Mouse (Mus musculus) forelimb bud, embryonic 11.5 days (tissue): ENCODE data around the gene Myzap.
"Not testable (repeated sequence)": the region's sequence is repeated elsewhere in the genome, so short reads cannot be mapped to it uniquely, and the experiment has no call there.

ENCODE experiments used
- DNase-seq: peaks from one replicate; pipeline ENCODE4 v3.0.0-alpha.2; 2012; ENCODE audit warnings: low read depth, low spot score

Myzap gene

DNA sequence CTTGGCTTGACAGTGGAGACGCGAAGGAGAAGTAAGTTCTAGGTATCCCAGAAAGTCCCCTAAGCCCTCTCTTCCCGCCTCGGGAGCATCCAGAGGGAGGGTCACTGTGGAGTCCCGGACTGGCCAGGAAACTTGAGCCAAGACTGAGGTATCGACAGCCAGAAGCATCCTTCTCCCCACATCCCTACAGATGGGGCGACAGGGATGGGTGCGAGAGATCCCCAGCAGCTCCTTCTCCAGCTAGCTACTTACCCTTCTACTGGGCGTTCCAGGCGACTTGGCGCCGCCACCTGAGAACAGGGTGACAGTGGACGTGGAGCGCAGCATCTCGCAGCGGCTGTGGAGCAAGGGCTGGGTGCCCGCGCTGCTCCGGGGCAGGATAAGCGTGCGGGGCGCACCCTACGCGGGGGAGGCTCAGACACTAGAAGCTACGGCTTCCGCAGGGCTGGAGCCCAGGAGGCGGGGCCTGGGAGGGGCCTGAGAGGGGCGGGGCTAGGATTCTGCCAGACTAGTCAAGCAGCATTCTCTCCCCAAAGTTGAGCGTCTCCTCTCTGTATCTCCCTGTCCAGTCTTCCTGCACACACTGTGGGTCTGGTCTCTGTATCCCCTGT is at the start of gene Myzap:
Gene Myzap (minus strand): TSS at position 423 of the 611 bp plus-strand sequence.
- peak; percentile 42 for DNase-seq

DNA sequence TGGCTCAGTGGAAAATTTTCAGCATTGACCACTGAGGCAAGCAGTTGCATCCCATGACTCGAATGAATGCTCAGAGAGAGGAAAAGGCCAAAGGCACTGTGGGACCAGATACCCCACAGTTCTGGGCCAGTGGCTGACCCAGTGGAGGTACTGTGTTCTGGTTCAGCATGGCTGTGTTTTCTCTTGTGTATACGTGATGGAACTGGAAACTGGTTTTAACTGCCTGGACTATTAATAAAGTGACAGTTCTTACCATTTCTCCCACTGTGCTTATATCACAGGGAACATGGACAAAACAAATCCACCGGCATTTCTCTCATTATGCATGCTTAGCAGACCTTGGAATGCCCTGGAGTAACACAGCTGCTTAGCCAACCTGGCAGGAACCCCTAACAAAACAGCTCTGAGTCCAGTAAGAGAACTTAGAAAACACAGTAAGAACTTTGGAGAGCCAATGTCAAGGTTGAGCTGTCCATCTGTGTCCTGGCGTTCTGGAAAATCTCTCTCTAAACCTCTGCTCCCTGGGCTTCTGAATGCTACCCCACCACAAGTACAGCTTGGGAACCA is 48.3 kb upstream of the Myzap start:
- no peak for DNase-seq

DNA sequence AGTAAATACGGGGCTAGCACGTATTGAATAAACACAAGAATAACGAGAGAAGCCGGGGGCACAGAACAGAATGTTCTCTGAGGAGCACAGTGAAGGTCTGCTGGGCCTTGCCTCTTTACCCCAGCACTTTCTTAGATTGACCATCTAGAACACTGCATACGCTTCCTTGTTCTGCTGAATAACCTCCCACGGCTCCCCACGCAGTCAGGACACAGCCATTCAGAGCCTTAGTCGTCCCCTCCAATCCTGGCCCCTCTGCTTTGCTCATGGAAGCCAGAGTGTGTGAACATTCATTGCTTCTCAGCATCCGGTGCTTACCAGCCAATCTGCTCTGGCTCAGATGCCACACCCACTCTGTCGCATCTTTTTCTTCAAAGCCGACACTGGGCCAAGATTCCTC is 46.0 kb upstream of the Myzap start:
- DNase-seq: no peak

DNA sequence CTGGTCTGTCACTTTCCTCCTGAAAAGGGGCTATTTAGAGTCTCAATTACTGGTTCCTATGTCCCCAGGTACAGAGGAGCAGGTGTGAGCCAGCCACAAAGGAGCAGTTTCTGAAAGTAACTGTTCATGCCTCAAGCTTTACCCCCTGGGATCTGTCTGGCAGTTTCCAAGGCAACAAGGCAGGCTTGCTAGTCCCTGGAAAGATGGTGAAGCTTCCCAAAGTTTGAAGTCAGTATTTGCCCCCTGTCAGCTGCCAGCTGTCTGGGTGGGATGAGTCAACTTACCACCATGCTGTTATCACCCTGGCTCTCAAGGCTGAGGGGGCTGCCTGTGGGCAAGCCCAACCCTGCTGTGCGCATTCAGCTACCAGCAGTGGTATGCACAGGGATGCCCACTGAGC is 44.7 kb upstream of the Myzap start:
- DNase-seq: no peak

DNA sequence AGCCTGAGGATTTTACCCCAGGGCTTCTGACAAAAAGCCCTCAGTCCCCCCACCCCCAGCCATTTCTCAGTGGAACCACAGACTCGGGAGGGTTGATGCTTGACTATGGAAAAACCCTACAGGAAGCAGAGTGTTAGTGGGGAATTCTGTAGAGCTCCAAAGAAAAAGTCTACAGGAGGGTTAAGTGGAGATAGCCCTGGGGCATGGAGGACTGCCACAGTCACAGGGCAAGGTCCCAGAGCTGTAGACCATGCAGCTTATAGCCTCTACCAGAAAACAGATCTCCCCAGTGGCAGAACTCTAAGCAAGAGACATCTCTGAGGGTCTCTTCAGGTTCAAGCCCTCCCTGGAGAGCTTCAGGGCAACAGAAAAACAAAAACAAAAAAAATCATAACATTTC is 43.5 kb upstream of the Myzap start:
- no peak for DNase-seq

DNA sequence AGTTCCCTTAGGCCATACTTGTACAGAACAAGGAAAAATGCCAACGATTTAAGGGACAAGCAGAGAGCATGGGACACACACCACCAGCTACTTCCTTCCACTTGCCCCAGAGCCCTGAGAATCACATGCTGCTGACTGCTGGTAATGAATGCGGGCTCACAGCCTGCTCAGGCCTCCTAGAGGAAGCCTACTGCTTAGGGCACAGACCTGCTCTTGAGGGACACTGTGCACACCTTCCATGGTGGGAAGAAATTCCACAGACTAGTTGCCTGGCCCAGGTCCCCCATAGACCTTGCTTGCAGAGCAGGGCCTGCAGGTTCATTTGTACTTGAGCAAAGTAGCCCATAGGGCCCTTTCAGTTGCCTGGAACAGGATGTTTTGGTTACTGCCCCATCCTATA is 42.8 kb upstream of the Myzap start:
- no peak for DNase-seq

DNA sequence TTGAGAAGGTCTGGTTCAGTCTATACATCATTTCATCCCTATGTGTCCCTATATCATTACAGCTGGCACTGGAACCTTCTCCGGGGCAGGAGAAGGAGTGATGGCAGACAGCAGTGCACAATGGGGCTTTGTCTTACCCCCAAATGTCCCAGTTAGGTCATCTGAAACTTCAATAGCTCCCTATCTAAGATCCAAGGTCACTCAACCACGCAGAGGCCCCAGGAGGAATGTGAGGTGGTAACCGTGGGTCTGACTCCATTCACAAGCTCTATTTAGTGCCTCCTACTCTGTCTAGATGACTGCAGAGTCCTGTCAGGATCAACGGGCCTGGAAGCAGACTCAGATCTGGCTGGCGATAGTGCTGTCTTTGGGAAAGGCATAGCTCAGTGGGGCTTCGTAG is 36.8 kb upstream of the Myzap start:
- DNase-seq: no peak

DNA sequence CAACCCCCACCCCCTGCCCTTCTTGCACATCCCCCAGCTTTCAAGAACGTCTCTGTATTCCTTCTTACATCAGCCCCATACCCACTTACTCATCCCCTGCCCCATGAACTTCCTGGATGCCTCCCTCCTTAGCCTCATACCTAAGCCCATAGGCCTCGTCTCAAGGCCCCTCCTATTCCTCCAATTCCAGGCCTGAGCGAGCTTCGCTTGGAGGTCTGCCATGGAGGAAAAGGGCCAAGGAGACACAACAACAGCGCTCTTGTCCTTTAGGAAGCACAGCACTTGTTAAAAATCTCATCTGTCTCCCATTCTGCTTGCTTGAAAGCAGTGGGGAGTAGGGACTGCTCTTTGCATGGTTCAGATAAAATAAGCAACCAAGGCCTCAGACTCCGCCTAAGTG is 36.1 kb upstream of the Myzap start:
- DNase-seq: no peak

DNA sequence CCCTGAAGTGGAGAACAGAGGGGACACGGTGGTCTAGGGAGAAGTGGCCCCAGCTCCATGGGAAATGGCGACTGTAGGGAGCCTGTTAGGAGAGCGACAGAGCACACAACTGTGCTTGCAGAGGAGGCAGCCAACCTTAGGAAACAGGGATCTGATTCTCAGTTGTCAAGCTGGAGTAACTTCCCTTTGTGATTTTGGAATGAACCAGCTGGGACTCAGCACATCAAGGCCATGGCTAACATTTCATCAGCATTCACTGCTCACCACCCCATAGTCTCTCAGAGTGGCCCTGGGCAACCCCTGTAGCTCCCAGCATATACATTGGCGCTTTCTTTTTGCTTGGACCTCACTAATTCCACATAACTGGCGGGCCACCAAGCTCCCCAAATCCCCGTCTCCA is 33.8 kb upstream of the Myzap start:
- no peak for DNase-seq

DNA sequence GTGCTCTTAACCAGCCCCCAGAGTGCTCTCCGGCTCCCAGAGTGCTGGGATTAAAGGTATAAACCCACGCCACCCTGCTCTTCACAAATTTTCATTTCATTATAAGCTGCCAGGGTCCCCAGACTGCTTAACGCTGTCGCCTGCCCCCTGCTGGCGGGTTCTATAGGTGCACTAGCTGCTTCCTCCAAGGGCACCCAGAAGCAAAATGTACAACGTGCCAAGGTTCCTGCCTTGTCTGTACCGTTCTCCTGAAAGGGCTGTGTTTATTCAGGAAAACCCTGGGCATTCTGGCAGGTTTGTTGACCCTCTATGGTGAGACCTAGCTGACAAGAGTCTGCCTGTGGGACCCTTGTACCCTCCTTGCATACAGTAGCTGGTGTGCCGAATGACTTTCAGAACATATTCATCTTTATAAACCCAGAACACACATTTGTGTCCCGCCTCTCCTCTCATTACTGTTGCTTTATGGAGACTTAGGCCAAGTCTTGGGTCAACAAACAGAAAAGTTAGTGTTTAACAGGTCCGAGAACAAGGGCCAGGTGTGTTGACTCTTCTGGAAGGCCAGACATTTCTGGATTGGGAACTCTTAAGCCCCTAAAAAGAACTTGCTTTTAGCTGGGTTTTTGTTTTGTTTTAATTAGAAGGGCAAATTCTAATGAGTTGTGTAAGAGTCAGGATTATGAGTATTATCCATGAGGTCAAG is 32.8 kb upstream of the Myzap start:
- peak; percentile 49 for DNase-seq

DNA sequence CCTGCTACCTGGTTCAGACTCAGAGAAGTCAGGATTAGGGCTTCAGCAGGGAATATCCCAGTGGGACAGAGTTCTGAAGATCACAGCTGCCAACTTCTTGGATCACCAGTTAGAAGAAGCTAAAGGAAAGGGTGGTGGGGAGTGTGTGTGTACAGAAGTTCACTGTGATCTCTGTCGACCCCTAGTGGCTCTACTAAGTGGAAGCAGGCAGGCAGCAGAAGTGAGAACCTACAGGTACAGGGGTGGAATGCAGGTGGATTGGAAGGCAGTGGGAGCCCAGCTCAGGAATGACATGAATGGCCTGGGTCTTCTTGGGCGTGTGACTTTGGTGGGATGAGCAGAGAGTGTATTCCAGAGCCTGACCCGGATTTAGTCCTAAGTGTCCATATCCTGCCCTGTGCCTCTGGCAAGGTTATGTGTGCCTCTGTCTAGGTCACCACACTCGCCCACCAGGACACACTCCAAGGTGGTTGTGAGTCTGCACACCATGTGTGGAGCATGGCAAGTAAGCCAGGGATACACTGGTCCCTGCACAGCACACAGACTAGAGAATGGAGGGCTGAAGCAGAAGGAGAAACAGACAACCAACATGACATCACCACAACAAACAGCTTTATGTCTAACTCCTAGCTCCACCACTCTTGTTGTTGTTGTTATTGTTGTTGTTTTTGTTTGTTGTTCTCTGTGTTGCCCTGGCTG is 31.9 kb upstream of the Myzap start:
- DNase-seq: peak; percentile 68

DNA sequence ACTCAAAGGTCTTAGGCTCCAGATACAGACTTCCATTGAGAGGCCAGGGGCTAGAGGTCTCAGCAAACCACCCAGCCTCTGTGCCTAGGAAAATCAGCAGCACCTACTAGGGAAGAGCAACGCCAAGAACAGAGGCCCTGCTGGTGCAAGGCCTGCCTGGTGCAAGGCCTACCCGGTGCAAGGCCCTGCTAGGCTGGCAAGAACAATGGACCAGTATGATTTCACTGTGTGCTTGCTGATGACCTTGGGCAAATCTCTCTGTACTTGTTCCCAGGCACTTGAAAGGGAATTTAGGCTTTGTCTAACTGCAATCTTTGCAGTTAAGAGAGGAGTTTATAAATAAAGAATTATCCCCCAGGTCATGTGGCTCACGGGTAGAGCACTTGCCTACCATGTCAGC is 30.4 kb upstream of the Myzap start:
- DNase-seq: no peak

DNA sequence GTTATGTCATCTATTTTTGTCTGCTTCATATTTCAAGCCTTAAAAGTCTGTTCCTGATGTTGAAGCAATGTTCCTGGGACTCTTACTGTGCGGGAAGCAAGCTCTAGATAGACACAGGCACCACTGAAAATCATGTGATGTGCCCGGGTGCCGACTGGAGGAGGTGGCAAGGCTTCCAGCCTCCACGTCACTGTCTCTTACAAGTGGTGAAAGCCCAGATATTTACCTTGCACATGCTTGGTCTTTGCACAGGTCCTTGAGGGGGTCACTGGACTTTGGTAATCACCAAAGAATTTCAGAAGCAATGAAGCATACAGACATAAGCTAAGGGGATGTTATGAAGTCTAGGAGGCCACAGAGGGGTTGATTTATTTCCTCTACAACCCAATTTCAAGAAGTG is 29.8 kb upstream of the Myzap start:
- DNase-seq: no peak

DNA sequence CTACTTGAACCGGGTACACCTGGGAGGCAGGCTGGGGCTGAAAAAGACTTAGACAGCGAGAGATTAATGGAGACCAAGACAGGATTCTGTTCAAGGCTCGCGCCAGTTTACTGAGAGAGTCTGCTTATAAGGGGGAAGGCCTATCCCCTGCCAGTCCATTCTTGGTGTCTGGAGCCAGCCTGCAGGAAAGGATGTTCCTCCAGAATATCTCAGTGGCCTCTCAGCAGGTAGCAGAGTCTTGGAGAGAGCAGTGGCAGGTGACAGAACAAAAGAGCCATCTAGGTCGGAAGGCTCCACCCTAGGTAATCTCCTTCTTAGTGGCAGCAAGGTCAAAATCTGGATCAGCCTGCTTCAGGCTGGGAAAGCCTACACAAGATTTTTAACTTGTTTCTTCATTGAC is 28.0 kb upstream of the Myzap start:
- not testable (repeated sequence) for DNase-seq

DNA sequence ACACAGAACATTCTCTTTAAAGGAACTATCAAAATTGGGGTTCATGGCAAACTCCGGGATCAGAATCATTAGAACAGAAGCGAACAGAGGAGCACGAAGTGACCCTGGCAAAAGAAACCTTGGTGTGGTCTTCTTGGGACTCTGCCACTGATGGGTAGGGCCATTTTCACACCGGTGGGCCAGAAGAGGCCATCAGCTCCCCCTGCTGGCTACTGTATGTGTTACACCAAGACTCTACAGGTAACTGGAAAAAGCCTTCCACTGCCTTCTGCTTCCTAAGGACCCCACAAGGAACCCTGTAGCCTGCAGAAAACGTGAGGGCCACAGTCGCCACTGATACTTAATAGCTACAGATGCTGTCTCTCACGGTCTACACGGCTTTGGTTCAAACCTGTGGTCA is 25.2 kb upstream of the Myzap start:
- peak; percentile 52 for DNase-seq

DNA sequence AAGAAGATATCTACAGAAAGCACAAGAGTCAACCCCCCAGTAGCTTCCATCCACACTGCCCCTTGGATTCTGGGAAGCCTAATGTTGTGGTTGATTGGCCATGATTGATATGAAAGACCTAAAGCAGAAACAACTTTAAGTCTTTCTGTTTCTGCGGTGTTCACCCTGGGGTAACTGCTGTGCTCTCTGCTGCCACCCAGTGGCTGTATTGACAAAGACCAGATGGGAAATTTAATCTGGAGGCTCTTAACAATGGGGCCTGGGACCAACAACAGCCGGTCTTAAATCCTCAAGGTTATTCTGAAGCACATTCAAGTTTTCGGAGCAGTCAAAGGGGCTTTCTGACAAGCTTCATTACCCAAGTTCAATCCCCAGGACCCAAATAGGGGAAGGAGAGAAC is 24.0 kb upstream of the Myzap start:
- DNase-seq: peak; percentile 88

DNA sequence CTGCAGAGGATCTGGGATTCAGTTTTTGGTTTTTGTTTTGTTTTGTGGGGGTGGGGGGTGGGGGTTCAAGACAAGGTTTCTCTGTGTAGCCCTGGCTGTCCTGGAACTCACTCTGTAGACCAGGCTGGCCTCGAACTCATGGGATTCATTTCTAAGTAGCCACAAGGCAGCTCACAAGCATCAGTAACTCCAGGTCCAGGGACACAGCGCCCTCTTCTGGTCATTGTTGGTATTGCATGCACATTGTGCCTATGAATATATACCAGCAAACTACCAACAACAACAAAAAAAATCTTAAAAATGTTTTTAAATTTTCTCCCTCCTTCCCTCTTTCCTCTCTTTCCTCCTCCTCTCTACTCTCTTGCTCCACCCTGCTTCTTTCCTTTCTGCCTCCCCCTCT is 22.5 kb upstream of the Myzap start:
- DNase-seq: peak; percentile 53

DNA sequence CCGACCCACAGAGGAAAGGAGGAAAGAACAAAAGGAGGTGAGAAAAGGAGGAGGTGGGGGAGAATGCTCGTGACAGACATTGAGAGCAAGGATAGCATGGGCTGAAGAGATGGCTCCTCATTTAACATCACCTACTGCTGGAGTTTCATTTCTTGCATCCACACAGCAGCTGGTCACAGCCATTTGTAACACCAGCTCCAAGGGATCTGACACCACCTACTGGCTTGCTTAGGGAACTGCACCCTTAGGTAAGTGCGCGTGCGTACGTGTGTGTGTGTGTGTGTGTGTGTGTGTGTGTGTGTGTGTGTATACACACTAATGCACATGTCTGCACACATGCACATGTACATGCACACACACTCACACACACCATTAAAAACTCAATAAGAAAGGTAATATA is 20.8 kb upstream of the Myzap start:
- no peak for DNase-seq

DNA sequence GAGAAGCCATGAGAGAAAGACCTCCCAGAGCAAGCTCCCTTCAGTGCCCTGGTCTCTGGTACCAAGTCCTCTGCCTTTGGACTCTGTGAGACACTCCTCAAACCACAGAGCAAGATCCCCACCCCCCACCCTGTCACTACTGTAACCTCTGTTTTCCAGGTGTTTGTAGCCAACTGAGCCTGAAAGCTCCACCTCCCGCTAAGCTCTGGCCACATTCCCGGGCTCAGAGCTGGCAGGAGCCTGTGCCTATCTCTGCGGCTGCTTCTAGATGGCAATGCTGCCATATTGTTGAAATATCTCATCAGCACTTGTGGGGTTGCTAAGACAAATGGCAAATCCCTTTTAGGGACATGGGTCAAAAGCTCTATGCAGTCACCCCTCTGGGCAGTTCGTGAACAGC is 19.7 kb upstream of the Myzap start:
- DNase-seq: no peak

DNA sequence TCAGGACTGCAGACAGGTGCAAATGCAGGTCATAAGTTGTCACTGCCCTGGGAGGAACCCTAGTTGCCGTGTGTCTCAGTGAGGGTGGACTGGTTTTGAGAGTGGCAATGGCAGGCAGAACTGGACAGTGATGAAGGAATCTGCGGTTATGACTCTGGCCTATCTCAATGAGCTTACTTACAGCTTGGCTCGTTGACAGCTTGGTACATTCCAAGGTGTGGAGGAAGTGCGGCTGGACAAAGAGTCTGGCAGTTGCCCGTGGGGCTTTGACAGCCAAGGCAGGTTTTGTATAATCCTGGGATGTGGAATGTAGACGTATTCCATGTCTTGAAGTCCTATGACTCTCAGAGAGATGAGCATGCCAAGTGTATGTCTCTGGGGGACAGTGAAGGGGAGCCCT is 16.9 kb upstream of the Myzap start:
- DNase-seq: no peak

DNA sequence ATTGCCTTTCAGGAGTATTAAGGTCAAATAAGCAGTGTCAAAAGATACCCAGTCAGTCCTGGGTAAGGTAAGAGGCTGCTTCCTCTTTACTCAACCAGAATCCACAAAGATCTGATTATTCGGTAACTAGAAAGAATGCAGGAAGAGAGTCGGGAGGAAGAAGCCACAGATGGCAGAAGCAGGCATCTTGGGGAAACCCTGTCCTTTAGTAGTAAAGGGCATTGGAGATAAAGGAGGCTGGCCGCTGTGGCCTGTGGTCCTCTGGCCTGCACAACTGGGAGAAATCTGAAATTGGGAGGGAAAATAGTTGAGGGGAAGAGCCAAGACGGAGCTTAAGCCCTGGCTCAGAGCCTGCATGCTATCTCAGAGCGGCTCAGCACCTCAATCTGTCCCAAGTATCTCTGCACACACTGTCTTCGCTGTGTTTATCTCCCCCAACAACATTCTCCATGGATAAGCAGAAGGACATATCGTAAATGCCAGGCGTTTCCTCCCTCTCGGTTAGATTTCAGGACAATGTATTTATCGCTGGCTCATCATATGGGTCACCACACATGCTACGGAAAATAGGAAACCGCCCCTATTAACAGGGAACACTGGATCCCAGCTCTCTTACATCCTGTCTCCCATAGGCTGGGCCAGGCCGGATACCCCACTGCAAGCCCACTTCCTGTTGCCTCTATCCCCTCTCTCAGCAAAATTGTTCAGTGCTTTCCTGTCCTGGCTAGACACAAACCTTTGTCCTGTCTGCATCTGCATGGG is 14.3 kb upstream of the Myzap start:
- no peak for DNase-seq
